Mouse (Mus musculus) lung, adult 18-20 months (tissue): ENCODE measurements around the gene Galnt17.

Experiments used
- DNase-seq, 2 experiments: peaks; one replicate each; pipeline ENCODE4 v3.0.0; 2022; ENCODE audit warnings: mixed read lengths in 2 of 2

The Galnt17 gene

DNA sequence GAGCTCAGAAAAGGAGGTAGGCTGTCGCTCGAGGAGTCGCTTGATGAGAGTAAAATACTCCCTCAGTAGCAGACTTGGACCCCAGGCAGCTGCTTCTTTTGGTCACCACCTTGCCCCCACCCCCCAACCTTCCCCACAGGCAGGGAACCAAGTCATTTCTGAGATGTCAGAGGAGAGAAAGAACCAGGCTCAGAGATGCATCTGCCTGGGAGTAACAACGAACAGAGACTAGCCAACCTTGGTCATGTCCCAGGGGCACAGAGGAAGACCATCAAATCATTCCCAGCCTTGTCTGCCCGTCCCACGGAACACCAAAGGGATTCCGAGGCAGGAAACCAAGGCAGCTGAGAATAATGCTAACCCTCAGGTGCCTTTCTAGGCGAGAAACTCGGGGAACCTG lies 293.0 kb downstream of the Galnt17 start:
- DNase-seq: no peak

DNA sequence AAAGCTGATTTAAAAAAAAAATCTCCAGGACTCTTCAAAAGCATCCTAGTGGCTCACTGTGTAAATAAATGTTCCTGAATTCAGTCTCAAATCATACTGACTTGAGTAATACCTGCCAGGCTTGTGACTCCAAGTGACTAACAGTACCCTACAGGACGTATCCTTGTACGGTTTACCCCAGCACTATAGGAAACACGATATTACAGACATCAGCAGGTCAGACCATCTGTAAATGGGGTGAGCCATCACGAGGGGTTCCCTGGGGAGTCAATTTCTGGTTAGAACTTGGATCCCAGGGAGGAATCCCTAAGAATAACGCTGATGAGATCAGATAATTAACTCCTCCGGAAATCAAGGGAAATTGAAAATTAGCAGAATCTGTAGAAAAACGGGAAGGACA lies 294.5 kb downstream of the Galnt17 start:
- DNase-seq: no peak

DNA sequence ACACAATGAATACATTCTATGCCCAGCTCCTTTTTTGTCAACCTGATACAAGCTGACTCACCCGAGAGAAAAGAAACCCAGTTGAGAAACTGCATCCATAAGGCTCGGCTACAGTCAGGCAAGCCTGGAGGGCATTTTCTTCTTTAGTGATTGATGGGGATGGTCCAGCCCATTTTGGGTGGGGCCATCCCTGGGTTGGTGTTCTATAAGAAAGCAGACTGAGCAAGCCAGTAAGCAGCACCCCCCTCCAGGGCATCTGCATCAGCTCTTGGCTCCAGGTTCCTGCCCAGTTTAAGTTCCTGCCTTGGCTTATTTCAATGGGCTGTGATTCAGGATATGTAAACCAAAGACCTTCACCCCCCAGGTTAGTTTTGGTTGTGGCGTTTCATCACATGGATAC lies 295.2 kb downstream of the Galnt17 start:
- no peak for DNase-seq

DNA sequence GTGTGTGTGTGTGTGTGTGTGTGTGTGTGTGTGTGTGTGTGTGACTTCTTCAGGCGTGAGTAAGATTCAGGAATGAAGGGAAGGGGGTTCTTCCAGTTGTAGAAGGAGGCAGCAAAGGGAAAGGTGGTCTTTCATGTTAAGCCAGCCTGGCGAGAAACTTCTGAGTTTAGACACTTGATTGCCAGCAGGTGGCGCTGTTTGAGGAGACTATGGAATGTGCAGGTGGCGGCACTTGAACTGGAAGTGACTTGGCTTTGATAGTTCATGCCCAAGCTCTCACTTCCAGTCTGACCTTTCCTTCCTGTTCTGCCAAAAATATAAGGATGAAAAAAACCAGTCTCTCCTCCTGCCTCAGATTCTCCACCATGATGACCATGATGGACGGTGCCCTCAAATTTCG lies 298.8 kb downstream of the Galnt17 start:
- no peak for DNase-seq

DNA sequence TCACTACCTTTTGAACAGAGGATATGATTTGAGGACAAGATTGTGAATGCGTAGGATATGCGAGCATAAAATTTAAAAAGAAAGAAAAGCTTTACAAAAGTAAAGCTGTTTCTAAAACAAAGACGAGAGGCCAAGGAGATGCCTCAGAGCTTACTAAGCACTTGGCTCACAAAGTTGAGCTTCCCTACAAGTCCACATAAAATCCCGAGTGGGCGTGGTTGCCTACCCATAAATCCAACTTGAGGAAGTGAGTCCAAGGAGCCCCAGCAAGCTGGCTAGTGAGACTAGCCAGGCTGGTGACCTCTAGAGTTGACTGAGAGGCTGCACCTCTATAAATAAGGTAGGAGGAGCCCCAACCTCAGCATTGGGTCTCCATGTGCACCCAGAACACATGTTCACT lies 299.8 kb downstream of the Galnt17 start:
- DNase-seq: peak in 1 of 2 experiments; percentile 8

DNA sequence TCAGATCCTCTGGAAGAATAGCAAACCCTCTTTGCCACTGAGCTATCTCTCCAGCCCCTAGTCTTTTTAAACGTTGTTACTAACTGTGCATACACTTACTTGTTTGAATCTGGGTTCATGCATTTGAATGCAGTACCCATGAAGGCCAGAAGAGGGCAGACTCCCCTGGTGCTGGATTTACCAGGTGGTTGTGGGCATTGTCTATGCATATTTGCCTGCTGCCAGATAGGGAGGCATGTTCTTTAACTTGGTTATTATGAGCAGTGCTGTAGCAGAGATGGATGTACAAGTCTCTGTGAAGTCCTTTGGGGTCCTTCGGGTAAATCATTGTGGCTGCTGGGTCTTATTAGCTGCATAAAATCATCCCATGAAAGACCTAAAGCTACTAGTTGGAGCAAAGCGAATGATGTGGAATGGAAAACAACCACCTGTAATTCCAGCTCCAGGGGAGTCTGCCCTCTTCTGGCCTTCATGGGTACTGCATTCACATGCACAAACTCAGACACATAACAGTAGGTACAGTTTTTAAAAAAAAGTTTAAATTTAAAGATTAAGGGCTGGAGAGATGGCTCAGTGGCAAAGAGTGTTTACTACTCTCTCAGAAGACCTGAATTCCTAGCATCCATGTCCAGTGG lies 300.3 kb downstream of the Galnt17 start:
- DNase-seq: peak in 1 of 2 experiments; percentile 13

DNA sequence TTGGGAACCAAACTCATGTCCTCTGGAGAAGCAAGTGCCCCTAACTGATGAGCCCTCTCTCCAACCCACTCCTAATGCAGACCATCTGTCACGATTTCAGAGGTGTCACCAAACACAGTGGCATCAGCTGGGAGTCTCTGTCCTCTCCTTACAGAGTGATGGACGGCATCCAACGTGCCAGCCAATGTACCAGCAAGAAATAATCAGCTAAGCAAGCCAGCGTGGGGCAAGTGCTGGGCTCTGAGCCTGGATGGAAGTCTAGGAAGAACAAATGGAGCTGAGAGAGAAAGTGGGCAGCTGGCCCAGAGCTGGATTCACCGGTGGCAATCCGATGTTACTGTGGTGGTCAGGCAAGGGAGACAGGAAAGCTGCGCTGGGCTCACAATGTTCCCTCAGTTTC lies 301.1 kb downstream of the Galnt17 start:
- DNase-seq: no peak

DNA sequence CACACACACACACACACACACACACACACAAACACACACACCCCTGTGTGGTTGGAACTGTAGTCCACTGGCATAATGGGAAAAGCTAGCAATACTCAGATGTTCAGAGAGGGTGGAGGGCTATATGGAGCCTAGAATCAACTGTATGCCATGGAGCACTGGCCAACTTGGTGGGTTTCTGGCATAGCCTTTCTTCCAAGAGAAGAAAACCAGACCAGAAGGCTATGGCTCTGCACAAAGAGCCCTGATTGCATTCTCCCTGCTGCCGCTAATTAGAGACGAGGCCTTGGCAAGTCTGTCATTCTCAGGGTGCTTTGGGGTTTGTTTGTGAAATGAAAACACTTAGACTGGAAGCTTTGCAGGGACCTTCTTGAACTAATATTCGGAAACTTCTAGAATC lies 301.8 kb downstream of the Galnt17 start:
- no peak for DNase-seq

DNA sequence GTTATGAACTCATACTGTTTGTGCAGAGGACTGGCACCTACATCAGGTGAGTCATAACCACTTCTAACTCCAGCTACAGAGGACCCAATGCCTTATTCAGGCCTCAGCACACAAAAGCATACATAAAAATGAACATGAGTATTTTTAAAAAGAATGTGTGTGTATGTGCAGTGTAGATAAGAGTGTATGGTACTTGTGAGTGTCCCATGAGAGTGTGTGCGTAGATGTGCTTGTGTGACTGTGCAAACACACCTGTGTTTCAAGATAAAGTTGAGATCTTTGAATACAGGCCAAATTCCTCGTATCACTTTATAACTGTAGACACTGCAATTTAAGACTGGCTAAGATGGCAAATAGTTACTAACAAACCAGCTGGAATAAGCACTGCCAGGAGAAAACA lies 307.7 kb downstream of the Galnt17 start:
- DNase-seq: no peak

DNA sequence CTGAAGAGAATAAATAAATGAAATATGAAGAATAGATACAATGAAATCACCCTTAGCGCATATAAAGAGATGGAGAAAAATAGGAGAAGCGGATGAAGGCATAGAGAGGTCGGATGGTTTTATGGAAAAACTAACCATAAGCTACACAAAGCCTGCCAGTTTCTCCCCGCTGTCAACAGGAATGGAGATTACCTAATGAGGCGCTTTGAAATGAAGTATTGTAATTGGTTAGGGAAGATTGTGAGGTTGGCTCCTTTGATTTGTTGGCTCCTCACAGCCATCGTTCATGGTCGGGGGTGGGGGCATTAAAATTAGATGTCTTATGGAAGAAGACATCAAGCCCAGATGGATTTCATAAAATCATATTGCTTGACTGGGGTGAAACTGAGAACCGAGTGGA lies 329.0 kb downstream of the Galnt17 start:
- no peak for DNase-seq

DNA sequence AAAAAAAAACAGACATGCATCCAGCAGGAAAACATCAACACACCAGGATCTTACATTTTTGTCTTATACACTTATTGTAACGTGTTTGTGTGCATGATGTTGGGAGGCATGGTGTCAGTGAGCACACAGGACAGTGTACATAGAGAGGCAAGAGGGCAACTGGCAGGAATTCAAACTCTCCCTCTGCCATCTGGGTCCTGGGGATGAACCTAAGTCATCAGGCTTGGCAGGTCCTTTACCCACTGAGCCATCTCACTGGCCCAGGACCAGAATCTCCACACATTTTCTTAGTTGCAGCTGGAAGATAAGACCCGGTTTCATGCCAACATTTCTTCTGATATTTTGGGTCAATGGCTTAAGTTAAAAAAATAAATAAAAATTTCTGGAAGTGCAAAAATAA lies 329.4 kb downstream of the Galnt17 start:
- DNase-seq: no peak

DNA sequence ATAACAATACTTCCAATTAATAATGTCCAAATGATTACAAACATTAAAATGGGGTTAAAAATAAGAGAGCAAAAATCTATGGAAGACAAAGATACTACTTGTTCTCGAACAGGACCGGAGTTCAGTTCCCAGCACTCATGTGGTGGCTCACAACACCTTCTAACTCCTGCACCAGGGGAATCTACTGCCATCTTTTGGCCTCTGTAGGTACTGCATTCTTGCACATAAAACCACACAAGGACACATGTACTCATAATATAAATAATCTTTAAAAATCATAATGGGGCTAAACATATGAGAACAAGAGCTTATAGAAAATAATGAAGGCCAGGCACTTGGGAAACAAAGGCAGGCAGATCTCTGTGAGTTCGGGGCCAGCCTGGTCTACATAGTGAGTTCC lies 330.3 kb downstream of the Galnt17 start:
- DNase-seq: no peak

DNA sequence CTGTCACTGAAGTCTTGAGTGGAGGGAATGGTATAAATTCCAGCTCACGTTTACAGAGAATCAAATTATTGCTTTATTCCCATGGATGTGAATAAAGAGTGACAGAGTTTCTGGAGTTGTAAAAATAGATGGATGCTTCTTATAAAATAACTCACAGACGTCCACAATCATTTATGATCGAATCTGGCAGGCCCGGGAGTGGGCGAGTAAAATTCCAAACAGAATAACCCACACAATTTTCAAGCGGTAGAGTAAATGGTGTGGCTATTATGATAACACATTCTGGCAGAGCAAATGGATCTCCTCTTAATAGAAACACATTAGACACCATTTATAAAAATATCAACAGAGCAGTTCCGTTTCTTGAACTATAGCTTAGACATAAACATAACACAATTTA lies 355.9 kb downstream of the Galnt17 start:
- DNase-seq: no peak

DNA sequence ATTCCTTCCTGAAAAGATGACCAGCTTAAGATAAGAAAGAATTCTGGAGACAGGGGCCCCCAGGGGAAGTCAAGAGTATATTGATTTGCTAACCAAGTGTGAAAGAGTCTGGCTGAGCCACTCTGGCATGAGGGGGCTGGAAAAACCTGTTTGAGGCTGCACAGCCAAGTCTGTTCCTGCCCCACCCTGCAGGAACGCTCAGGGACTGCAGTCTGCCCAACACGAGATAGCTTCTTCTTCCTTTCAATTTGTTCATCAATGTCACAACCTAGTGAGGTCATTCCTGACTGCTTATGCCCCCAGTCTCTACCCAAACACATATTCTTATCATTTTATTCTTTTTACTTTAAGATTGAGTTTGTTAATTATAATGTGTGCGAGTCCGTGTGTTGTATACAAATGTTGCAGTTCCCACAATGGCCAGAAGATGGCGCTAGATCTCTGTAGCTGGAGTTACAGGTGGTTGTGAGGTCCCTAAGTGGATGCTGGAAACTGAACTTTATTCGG lies 357.4 kb downstream of the Galnt17 start:
- no peak for DNase-seq

DNA sequence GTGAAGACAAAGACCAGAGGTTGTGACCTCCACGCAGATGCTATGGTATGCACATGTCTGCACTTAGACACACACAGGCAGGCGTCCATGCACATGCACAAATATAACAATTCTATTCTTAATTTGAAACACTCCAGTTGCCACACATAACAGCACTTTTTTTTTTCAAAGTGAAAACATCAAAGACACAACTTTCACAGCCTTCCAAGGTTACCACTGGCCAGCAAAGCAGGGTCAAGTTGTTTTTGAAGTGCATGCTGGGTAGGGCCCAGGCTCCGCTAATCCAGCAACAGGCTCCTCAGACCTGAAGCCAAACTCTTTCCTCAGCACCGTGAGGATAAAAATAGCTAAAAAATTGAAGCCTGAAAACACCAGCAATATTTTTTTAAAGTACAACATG lies 357.9 kb downstream of the Galnt17 start:
- no peak for DNase-seq

DNA sequence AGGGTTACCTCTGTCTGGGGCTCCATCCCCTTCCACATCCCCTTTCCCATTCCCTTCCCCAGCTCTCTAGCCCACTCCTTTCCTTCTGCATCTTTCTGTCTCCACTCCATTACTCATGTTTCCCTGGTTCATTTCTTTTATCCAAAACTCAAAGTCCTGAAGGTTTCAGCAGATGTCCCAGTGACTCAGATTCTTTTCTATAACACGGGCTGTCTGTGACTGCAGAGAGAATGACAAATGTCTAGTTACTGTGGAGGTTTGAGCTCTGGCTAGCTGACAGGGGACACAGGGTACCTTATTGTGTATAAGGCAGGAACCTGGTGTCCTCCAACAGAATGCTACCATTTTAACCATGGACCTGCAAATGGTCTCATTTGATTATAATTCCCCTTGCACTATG lies 358.6 kb downstream of the Galnt17 start:
- DNase-seq: no peak

DNA sequence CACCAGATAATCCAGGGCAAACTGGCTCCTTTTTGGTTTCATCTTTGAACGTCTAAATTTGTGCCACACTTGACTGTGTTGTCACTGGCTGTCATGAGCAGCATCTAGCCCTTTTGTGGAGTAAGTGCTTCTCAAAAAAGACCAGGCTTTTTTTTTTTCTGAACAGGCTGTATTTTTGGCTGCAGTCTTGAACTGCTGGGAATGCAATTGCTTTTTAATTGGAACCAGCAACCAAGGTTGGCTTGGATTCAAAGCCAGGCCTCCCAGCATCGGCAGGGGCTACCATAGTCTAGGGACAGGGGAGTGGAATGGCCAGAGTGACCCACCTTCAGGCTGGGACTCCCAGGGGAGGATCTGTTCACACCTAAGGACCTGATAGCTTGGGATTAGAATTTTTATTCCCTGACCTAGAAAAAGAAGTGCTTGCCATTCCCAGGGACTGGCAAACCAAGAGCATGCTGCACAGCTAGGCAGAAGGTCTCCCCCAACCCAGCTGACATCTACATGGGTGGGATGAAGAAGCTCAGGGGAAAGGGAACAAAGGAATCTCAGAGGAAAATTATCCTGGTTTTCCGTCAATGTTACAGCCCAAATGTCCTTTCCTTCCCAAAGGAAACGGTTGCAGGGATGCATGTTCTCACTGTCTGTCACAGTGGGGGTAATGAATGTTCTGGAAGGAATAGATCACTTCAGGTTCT lies 369.2 kb downstream of the Galnt17 start:
- DNase-seq: no peak

DNA sequence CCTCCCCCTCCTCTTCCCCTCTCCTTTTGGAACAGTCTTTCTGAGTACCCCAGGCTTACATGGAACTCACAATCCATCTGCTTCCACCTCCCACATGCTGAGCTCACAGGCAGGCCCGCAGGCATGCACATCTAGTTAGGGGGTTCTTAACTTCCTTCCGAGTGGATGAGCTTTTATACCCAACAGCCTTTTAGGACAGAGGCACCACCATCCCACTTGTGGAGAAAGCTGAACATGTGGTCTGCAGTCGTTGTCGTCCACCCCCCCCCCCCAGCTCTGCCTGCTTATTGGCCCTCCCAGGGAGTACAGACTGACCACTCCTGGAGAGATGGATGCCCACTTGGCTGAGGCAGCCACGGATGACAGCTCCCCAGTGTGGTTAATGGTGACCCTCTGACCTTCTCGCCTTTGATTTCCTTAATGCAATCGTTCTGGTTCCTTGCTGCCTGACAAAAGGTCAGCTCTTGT lies 370.0 kb downstream of the Galnt17 start:
- DNase-seq: peak in 1 of 2 experiments; percentile 12

DNA sequence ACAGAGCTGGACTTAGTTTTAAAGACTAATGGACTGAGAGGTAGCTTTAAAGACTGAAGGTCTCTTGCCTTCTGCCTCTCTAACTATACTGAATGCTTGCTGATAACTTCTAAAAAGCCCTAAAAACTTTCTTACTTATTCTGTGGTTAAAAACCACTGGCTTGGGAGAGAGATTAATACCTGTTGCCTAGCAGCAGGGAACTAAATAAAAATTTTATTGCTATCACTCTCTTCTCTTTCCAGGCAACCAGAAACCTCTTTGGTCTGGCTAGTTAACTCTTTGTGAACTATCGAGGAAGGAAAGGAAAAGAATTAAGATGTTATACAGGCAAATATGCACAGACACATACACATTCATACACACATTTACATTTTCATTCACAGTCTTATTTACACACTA lies 377.3 kb downstream of the Galnt17 start:
- no peak for DNase-seq

DNA sequence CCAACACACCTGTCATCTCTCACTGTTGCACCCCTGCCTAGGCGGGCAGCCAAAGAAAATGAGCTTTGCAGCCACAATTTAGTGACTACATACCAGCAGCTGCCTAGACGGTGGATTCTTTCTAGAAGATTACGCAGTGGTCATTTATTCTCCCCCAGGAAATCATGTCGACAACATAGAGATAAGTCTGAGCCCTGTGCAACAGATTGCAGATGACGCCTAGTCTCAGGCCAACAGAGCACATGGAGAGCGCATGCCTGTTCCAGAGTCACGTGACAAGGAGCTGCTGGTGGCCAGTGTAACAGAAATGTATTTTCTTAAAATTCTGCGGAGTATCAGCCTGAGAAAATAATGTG lies 380.5 kb downstream of the Galnt17 start:
- DNase-seq: no peak

DNA sequence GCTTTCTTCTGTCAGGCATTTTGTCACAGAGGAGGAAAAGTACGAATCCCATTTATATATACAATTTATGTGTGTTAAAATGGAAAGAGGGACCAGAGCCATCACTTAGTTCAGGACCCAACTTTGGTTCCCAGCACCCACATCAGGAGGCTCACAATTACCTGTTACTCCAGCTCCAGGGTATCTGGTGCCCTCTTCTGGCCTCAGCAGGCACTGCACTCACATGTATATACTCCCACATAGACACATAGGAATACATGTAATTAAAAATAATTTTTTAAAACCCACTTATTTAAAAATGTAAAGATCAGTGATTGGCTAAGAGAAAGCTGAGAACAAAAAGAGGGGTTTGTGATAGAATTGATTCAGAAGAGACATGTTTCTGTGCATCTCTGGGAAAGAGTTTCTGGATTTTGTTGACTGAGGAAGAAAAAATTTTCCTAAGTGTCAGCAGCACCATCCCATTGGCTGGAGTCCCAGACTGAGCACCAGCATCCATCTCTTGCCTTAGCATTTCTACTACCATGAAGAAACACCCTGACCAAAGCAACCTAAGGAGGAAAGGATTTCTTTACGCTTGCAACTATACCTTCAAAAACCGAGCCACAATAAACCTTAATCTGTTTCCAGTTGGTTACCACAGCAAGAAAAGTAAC lies 381.0 kb downstream of the Galnt17 start:
- DNase-seq: no peak

DNA sequence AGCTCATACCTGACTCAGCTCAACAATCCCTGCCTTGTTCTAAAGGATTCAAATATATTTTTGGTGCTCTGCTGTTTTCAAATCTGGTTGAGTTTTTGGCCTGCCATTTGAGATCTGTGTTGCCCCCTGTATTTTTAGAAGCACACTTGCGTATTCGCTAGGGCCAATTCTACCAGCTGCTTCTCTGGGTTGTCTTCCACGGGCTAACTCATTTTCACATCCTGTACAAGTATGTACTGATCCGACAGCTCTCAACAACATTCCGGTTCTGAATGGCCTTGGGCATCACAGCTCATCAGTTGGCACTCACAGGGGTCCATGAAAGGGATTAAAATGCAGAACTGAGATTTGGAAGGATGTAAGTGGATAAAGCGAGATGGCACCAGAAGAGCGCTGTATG lies 382.6 kb downstream of the Galnt17 start:
- no peak for DNase-seq

DNA sequence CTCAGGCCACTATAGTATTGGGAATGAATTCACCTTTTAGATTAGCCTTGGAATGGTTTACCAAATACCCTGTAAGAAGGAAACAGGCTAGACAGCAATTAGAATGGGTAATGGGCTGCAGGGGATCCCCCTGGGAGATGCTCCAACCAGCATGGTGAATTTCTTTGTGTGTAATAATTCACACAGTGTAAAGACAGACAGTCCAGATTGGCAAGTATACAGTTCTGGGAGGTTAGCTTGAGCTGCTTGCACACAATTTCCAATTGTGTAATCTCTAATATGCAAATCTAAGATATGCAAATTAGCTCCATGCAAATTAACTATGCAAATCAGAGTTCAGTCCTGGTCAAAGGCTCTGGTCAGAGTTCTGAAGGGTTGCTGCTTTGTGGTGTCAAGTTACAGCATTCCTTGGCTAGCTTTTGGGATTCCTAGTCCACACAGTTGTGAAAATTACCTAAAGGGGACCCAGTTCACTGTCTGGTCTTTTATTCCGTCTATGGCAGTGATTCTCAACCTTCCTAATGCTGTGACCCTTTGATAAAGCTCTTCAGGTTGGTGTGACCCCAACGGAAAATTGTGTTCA lies 384.0 kb downstream of the Galnt17 start:
- no peak for DNase-seq

DNA sequence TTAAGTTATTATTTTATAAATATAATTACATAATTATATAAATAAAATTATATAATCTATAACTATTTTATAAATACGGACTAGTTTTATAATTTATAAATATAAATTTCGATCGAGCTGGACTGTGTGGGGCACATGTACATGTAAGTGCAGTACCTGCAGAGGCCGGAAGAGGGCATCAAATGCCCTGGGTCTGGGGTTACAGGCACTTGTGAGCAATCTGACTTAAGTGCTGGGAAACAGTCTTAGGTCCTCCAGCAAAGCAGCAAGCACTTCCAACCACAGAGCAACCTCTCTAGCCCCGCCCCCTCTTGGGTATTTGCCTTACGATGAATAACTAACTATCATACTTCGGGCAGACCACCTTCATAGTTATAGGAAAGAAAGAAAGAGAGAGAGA lies 388.3 kb downstream of the Galnt17 start:
- DNase-seq: no peak
